In the genomic region with DNA sequence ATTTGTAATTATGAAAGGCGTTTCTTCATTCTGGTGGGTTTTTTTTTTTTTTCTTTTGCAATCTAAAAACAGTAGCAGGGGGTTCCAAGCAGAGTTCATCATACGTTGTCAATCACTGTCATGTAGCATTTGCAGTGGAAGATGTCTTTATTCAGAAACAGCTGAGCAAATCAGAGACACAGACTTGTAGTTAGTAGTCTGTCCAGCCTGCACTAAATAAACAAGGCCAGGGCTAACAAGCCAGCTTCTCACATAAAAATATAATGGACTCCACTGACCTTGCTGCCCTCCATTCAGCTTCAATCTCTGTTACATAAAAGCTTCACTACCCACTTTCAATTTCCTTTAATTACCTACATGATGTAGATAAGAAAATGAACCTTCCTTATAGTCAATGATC, we compare ENCODE assay signal across 10 mouse cellular contexts.
"Had no signal": no experiment of that assay in that cellular context is flagged by ENCODE, and none has a peak within 500 bp of the region (broad histone marks: within the 10 kb centered on the region; RNA-seq: fewer than 3 reads in every experiment).

No protein-coding gene starts in this region.

- H3K9ac ChIP-seq: limb, embryonic 13.5 days; liver, embryonic 14.5 days; neural tube, embryonic 12.5 days had no signal

- H3K9me3 ChIP-seq: limb, embryonic 13.5 days; neural tube, embryonic 12.5 days had no signal

- H3K36me3 ChIP-seq: limb, embryonic 13.5 days; neural tube, embryonic 12.5 days had no signal

- H3K4me1 ChIP-seq: limb, embryonic 13.5 days; neural tube, embryonic 12.5 days had no signal

- H3K27ac ChIP-seq: limb, embryonic 13.5 days; liver, embryonic 14.5 days; neural tube, embryonic 12.5 days had no signal

- DNase-seq: kidney, adult 11 months; left cerebral cortex, postnatal 4 days; lung, adult 18-20 months; midbrain, embryonic 14.5 days; right cerebral cortex, adult 18-20 months; right cerebral cortex, postnatal 25 days; thymus, postnatal 36 days had no signal

- H3K4me3 ChIP-seq: limb, embryonic 13.5 days; neural tube, embryonic 12.5 days had no signal

- H3K27me3 ChIP-seq: limb, embryonic 13.5 days; neural tube, embryonic 12.5 days had no signal

- H3K4me2 ChIP-seq: limb, embryonic 13.5 days; neural tube, embryonic 12.5 days had no signal
